Mouse (Mus musculus) lung, postnatal 14 days (tissue): ENCODE data around the gene Ppp1r14c.

Source experiments
- DNase-seq: peaks from one replicate; pipeline ENCODE4 v3.0.0; 2021

Ppp1r14c gene

DNA sequence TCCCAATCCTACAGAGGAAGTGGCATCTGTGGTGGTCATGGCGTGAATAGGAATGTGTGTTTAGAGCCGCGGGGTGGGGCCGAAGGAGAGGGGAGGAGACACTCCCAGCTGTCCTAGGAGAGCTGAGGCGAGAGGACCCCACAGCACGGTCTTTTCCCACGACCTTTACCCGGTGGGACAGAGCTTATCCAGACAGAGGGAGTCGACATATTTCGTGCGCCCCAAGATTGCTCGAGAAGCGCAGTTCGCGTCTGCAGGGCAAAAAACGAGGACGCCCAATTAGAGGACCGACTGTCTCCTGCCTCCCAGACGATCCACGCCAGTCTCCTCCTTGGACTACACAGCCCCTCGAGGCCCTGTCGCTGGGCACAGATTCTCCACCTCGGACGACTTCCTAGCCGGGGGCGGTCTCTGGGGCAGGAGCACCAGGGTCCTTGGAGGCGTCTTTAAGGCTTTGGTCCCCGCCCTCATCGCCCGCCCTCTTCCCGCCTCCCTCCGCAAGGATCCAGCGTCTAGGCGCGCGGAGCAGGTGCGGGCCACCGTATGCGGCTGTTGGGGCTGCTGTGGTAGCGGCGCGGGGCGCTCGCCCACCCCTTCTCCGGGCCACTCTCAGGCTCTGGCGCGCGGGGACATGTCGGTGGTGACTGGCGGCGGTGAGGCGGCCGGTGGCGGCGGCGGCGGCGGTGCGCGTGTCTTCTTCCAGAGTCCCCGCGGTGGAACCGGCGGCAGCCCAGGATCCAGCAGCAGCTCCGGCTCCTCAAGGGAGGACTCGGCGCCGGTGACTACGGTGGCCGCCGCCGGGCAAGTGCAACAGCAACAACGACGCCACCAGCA lies at the start of gene Ppp1r14c:
Gene Ppp1r14c, plus strand, starts transcription at position 22 of the 834 bp plus-strand sequence.
- DNase-seq = peak; percentile 59

DNA sequence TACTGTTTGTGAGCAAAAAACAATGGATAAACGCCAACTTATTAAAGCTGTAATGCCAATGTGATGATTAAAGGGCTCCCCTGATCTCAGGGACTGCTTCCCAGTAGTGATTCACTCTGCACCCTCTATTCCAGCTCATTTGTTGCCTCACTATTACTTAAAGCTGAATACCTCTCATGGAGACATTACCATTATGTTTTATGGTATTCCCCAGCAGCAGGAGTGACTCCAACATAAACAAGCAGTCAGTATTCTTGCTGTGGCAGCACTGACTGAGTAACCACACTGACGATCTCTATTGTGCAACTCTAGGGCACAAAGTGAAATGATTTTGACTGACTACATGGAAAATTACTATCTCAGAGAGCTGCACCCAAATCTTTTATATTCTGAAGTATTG lies 44.5 kb upstream of the Ppp1r14c start:
- DNase-seq = no peak

DNA sequence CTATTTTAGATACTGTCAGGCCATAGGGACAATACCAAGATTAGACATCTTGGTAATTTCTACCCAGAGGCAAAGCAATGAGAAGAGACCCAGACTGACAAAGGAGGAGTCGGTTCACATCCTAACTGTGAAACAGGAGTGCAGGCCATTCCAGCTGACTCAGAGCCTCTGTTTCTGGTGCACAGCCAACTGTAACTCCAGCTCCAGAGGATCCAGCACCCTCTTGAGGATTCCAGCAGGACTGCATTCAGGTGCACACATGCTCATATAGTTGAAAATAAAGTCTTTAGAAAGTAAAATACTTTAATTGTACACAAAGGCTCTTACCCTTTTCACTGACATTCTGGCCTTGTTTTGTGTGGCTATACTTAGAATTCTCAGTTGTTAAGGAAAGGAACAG lies 40.4 kb upstream of the Ppp1r14c start:
- DNase-seq = peak; percentile 48

DNA sequence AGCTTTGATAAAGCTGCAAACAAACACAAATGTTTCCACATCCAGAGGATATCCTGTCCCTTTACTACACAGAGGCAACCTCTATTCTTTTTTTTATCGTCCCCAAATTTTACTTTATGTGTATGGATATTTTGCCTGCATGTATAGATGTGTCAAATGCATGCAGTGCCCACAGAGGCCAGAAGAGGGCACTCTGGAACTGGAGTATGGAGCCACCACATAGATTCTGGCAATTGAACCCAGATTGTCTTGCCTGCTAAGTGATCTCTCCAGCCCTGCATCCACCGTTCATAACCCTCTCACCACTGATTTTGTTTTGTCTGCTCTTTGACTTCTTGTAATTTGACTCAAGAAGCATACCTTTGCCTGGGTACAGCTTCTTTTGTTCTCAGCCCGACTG lies 33.0 kb upstream of the Ppp1r14c start:
- DNase-seq = peak; percentile 85

DNA sequence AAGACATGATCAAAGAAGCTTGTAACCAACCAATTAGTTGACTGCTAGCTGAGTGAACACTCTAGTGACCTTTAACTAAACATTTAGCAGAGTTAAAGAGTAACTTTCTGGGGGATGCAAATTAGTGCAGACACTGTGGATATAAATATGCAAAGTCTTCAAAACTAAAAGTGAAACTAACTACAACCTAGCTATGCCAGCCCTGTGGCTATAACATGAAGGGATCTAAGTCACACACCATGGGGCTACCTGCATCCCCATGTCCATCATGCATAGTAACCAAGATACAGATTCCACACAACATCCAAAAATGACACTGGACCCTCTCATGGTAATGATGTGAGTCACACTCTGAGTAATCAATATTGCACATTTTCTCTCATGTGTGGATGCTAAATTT lies 31.3 kb upstream of the Ppp1r14c start:
- no peak for DNase-seq

DNA sequence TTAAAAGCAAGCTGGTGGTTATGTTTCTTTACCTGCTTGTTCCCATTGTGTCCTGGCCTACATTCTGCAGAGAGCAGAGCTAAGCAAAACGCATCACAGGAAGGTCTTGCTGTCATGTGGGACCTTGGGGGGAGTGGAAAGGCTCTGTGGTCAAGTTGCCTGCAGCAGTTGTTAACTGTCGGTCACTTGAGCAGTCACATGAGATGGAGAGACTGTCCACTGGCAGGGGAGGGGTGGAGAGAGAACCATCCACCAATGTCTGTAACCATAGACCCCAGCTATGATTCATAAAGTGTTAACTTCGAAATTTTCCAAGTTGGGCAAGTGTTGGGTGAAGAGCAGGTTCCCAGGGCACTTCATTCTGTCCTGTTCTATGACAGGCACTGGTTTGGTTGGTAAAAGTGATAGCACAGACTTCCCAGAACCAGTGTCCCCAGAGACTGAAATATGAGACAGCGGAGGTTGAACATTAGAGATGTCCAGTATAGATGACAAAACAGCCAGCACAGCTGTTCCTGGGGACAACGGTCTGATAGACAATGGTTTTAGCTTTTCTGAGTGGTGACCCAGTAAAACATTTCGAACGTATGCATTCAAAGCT lies 29.0 kb upstream of the Ppp1r14c start:
- no peak for DNase-seq

DNA sequence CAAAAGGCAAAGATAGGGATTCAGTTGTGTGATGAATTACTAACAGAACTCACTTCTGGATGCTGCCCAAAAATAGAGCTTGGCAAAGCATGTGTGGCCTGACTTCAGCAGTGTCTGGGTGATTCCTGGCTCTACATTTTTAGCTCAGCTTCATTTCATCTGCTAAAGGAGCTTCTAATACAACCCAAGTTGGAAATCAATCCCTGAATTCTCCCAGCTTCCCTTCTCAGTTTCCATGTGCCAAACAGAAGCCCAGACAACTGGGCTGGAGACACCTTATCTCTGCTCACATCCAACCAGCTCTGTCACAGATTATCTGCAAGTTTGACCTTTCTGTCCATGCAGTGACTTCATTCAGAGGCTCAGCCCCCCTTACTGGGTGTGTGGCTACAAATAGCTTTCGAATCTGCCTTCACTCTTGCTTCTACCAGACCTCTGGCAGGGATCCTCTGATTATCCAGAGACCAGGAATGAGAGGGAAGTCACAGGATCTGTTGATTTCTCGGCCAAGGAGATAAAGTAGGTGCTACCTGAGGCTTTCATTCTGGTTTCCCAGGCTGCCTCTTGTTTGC lies 28.4 kb upstream of the Ppp1r14c start:
- DNase-seq = peak; percentile 13

DNA sequence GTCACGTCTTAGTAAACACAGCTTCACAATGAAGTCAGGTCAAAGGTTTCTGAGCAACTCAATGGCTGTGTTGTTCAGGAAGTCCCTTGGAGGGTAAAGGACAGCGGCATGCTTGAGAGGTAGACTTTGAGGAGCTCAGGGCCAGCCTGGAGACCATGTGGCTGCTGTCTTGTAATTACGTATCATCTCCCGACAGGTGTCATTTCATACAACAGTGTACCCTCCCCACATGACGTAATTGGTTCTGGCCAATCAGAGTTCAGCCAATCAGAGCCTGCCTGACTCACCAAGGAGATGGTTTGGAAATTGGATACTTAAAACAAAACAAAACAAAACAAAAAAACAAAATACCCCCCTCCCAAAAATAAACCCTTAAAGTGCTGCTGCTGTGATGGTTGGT lies 20.2 kb upstream of the Ppp1r14c start:
- no peak for DNase-seq

DNA sequence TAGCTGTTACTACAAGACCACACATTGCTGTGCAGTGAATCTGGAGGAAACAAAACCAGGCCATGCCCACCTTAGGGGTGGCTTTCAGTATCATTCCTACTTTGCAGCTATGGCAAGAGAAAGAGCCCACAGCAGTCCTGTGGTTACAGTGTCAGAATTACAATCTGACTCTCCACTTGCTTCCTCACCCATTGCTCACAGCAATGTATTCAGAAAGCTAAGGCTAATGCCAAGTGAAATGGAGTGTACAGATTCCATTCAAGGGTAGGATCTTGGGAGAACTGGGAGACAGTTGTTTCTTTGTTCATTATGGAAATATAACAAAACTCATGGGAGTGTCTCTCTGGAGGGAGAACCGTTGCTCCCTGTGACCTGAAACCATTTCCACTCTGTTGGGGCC lies 6.3 kb upstream of the Ppp1r14c start:
- DNase-seq = no peak

DNA sequence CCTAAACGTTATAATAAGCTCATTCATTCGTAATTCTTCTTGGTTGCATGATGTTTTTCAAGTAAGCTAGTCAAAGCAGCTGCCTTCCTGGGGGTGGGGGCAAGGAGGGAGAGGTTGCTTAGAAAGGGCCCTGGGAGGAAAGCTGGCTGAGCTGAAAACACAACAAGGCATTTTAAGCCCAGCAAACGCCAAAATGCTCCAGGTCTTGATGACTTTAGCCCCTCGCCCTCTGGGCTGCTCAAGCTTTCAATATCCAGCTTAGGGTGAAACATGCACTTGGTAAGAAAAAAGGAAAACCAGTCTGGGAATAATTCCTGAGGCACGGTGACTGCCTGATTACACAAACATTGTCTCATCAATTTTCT lies 204 bp upstream of the Ppp1r14c start:
- no peak for DNase-seq

DNA sequence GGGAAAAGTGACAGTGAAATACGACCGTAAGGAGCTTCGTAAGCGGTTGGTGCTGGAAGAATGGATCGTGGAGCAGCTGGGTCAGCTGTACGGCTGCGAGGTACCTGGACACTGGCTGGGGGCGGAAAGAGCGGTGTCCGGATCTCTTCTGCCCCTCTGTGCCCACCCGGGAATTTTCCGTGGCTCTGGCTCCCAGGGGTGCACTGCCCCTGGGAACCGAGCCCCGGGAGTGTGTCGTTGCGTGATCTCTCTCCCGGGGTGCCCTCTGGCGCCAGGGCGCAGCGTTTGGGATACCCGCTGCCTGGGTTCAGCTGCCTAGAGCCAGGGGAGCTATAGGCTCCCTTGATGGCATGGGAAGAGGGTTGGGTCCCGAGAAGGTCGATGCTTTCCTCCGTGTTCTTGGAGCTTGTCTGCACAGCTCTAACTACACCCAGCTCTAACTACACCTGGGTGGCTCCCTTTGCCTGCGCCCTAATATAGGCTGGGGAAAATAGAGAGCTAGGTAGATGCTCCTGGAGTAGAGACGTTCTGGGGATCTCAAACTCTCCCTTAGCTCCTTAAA lies 1.1 kb downstream of the Ppp1r14c start:
- DNase-seq = peak; percentile 18

DNA sequence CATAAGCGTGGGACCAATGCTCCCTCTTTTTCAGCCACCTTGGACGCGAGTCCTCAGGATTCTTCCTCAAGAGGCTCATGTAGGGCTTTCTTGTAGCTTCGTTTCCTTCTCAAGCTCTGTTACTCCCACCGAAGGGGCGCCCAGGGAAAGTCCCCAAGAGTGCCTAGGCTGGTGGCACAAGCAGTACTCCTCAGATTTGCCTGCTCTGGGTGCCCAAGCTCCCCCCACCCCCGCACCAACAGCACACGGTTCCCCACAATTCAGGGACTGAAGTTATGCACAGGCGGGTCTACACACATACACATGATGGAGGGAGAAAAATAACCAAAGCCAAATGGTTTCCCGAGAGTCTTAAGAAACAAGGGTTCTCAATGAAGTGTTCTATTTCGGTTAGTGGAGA lies 1.6 kb downstream of the Ppp1r14c start:
- no peak for DNase-seq

DNA sequence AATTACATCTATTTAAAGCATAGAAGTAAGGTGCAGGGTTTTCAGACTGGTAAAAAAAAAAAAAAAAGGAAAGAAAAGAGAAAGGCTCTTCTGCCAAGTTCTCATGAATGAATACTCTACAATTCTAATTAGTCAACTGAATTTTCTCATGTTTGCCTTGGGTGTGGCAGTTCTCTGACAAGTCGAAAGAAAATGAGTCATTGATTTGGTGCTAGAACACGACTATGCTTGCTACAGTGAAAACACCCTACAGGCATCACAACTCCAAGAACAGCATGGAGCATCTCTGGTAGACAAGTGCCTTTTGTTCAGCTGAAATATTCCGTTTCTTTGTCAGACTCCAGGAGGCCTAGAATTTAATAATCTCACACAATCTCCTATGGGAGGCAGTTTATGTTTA lies 17.3 kb downstream of the Ppp1r14c start:
- DNase-seq = no peak

DNA sequence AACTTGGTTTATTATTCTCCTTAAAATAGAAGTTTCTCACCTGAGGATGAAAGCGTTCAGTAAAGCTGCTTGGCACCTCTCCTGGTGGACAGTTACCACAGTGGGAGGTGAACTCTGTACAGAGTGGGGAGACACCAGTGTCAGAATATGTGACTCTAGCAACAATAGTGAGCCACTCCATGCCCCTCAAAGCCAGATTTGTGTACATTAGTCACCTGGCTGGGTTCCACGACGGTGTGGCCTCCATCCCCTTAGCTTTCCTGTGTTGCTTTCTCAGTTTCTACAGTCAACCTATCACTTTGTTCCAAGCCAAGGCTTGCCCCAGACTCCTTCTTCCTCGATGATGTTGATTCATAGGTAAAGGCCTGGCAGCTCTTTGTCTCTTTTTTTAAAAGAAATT lies 26.4 kb downstream of the Ppp1r14c start:
- no peak for DNase-seq

DNA sequence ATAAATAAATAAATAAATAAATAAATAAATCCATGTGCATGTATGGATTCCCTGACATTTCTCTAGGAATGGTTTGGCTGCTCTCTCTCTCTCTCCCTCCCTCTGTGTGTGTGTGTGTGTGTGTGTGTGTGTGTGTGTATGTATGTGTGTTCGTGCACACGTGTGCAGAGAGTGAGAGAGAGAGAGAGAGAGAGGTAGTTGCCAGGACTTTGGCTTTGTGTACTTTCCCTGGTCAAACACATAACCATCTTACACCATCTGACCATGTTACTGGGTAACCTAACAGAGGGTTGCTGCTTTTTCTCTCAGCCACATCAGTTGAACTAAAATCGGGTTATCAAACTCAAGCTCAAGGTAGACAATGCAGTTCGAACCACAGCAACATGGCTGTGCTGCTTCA lies 27.7 kb downstream of the Ppp1r14c start:
- DNase-seq = no peak

DNA sequence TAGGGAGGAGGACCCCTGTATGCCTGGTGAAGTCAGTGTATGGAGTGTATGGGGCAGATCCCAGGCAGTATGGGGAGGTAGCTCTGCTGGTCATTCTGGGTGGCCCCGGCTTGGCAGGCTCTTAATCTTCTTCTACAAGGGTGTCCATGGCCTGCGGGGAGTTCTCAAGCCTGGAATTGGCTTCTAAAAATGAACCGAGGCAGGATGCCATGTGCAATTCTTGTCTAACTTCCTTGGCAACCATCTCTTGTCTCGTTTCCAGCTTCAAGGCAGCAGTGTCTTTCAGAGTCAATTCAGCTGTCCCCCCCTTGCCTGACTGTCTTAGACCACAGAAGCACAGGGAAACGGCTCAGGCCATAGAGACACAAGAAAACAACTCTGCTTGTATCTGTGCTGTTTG lies 28.3 kb downstream of the Ppp1r14c start:
- DNase-seq = peak; percentile 62

DNA sequence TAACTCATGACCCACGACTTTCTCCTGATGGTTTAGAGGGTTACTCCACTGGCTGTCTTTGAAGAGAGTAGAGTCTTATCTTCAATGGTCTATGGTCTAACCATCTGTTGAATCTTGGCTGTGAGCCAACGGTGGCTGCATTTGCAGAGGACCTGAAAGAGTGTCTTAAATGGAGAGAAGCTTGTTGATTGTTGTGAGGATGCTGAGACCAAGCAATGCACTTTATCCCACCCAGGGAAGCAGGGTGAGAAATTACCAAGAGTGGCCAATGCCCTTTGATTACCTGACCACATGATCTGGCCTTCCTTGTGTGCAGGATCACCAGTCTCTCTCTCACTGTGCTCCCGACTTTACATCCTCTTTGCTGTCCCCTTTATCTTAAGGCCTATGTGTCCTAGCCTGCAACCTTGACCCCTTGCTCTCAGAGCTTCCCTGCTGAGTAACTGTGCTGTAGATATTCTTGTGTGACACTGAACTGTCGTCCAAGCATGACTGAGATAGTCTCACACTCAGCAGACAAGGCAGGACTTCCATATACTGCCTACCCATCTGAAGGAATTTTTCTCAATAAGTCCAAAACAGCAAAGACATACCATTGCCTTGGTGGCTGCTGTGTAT lies 28.9 kb downstream of the Ppp1r14c start:
- DNase-seq = no peak

DNA sequence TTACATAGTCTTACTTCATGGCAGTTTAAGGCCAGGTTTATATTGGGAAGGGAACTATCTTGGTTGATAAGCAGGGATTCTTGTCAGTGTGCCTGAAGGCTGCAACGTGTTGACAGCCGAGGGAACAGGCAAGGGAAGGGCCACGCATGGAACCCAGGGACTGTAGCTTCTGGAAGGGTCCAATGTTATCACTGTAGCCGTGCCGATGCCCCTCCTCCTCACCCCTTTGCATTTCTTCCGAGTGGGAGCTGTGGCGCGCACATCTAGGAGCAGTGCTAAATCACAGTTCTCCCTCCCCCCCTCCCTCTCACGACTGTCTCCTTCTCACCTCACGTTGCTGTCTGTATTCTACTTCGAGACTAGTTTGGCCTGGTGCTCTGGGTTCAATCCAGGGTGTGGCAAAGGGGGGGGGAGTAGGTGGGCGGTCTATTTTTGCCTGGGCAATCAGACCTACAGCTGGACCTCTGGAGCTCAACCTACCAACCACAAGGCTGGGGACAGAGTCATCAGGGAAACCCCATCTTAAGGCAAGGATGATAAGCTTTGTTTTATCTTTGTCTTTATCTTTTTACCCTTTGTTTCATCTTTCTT lies 29.6 kb downstream of the Ppp1r14c start:
- no peak for DNase-seq

DNA sequence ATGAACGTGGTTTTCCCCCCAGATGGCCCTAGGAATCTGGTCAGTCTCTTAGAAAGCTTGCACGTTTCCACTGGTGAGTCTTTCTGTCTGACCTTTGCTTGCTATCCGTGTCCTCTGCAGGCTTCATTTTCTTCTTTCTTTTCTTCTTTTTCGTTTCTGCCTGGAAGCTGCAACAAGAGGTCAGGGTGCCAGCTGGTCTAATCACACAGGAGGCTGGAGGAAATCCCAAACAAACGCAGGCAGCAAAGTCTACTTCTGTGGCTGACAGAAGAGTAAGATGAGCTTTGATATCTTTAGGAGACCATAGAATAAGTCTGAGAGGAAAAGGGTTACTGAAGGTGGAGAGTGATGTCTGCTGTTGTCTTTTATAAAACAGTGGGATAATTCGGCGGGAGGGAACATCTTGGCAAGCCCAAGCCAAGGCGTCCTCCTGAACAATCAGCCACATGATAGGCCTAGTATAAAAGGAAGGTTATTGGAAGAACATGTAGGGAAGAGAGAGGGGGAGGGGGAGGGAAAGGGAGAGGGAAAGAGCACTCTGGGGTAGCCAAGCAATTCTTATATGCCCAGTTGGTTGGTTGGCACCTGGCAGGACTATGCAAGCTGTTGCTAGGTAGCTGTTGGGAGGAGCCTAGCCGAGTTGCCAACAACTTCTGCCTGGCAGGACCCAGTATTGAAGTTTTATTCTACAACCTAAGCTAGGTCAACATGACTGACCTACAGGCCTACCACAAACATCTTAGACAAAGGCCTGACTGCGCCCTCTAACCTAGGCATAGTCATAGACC lies 30.3 kb downstream of the Ppp1r14c start:
- DNase-seq = no peak

DNA sequence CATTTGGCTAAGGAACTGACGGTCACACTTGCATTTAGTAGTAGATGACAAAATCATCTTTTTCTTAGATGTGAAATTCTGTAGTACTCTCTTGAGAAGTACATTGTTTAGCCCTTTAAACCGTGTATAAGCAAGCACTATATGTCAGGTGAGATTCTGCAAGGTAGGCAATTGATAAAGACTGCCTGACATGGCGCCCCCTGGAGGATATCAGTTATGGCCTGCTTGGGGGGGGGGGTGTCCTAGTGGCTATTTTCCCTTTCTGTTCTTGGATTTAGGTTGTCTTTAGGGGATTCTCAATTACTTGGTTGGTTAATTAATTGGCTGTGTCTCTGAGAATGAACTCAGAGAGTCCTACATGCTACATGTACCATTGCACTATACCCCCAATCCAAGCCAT lies 31.5 kb downstream of the Ppp1r14c start:
- DNase-seq = no peak

DNA sequence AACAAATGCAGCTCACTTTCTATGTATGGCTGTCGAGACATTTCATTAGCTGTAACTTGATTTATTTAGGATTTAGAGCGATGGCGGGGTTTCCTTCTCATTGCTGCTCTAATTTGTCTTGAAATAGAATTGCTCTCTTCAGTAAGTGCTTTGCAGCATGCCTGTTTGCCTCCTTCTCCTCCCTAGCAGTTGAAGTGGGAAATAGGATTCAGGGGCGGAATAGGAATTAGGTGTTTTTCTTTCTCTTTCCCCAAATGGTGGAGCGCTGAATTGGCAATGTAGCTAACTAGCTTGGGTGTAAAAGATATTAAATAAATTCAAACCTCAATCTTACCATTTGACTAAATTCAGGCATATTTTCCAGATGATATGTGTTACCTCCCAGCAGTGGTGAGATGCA lies 32.2 kb downstream of the Ppp1r14c start:
- DNase-seq = no peak

DNA sequence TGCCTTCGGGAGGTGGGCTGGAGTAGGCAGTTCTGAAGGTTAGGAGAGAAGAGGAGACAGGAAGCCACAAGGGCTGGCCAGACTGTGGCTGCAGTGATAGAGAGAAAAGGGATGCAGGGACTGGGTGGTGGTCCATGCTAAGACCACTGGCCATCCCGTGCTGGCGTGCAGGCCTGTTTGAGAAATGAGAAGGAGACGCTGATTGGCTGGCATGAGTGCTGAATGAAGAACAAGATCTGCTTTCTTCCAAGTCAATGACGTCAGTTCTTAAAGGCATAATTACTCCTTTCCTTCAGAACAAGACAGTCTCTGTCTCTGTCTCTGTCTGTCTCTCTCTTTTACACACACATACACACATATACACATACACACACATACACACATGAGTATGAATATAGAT lies 36.4 kb downstream of the Ppp1r14c start:
- DNase-seq = no peak
